Mouse (Mus musculus) embryo, embryonic 11 days (tissue): ENCODE data around the gene H60b.
"Not testable (repeated sequence)": the region's sequence is repeated elsewhere in the genome, so short reads cannot be mapped to it uniquely, and the experiment has no call there.

Experiments used
- DNase-seq: peaks from one replicate; pipeline ENCODE4 v3.0.0-alpha.2; 2015

The H60b gene

DNA sequence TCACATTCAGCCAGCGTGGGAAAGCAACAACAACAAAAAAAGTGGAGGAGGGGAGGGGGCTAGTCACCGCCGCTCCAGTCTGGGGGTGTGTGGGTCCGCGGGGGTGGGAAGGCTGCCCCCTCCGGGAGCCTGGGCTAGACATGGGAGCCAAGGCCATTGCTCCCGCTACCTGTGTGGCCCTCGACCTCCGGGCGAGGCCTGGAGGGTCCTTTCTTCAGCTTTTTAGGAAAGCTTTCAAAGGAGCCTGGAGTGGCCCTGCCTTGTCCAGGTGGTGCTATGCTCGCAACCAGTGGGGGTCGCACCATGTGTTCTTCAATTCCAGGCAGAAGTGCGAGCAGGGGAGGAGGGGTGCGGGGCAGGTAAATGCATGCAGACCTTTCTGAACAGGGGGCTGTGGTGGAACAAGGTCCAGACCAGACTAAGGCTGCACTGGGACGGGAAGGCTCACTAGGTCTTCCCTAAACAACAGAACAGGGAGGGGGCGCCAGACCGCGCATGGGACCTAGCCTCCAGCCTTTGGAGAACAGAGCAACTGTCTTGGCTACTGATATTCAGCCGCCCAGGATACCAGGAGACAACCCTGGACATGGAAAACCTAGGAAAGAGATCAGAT is 116.2 kb downstream of the H60b start:
- DNase-seq: peak; percentile 17

DNA sequence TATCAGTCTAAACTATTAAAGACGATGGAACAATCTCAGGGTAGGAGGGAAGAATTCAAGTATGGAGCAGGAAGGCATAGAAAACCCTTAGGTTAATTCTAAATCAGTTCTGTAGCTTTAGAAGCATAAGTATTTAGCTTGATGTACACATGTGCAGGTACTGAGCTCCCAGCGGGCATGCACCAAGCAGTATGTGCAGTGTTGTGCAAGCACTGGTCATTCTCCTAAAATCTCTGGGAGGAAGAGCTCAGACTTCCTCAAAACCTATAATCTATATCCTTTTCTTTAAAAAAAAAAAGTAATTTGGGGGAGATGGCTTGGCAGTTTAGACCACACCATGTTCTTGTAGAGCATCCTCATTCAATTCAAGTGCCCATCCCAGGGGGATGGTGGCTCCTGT is 120.1 kb downstream of the H60b start:
- DNase-seq: not testable (repeated sequence)

DNA sequence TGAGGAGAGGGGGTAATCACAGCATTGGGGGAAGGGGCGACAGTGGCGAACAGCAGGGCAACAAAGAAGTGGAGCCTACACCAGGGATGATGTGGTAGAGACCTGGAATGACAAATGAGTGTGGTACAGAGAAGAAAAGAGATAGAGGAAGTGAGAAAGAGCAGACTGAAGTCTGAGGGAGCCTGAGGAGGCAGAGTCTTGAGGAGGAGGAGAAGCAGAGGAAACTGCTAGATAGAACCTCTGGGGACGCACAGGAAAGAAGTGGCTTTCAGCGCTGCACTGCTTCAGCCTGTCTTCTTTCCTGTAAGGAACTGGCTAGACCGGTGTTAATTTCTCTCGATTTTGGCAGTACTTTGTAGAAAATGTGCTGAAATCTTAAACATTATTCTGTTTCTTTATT is 124.4 kb downstream of the H60b start:
- DNase-seq: no peak

DNA sequence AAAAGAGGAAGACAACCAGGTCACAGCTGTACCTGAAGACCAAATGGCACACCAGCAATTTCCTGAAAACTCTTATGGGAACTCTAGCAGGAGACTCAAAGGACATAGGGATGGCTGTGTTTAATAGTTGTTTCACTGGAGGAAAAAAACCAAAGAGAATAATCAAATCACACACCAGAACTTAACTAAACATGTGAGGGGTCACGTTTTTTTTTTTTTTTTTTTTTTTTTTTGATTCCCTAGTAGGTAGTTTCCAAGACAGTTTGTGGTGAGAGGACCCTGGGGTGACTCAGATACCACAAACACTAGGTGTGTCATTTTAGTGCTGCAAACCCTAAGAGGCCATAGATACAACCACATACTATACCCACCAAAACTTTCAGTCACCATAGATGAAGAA is 137.3 kb downstream of the H60b start:
- DNase-seq: no peak

DNA sequence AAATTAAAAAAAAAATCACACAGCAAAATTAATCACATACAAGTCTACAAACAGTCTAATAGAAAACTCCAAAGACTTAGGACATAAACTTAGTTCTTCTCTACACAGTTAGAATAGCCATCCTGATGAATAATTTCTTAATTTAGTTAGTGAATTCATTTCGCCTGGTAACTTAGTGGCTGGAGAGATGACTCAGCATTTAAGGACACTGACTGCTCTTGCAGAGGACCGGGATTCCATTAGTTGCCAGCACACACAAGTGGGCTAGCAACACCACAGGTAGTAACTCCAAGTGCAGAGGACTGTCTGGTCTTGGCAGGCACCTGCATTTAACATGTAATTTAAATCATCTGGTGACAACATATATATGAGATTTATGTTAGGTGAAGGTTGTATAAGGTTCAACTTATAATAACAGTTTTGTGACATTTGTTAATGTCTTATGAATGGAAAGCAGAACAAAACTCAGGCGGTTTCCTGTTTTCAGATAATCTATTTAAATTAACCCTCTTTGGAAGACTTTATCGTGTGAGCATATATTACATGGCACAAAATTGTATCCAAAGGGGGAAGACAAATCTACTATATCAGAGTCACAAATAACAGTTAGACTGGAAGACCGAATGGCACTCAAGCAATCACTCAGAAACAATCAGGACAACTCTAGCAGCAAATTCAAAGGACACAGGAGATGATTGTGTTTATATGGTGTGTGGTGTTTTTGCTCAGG is 138.8 kb downstream of the H60b start:
- DNase-seq: no peak

DNA sequence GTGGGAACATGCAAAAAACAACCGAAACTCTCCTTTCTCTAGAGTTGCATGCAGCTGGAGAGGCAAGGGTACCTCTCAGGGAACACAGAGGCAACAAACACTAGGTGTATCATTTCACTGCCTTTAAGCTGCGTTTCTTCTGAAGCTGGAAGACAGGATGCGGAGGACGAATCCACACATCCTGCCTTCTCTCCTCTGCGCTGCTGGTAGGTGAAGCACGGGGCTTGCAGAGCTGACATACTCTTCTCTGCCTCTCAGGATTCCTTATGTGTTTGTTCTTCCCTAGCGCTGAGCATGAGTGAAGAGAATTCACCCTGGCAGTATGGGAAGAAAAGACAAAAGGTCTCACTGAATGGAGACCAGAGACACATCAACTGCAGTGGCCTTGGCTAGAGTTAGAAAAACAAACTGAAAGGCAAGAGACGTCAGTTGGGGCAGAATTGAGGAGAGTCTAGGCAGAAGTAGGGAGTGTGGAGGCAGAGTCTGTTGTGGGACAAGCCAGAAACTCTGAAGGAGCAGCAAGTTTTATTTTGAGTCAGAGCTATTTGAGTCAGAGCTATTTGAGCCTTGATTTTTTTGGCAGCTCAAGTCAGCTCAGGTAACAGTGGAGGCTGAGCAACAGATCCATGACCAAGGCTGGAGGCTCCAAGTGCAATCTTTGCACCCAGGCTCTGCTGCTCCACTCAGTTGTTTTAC is 139.5 kb downstream of the H60b start:
- no peak for DNase-seq

DNA sequence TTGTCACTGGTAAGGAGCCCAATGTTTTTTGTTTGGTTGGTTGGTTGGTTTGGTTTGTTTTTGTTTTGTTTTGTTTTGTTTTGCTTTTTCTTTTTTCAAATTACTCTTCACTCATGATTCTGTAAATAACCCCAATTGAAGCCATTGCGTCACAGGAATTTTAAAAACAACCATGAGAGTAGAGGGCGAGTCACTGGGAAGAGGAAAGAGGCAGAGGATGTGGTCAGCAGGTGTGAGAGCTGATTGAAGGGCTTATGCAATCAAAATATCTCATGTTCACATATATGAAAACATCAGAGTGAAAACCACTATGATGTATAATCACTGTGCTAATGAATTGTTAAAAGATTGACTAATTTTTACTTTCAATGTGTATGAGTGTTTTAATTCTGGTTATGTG is 140.9 kb downstream of the H60b start:
- DNase-seq: no peak

DNA sequence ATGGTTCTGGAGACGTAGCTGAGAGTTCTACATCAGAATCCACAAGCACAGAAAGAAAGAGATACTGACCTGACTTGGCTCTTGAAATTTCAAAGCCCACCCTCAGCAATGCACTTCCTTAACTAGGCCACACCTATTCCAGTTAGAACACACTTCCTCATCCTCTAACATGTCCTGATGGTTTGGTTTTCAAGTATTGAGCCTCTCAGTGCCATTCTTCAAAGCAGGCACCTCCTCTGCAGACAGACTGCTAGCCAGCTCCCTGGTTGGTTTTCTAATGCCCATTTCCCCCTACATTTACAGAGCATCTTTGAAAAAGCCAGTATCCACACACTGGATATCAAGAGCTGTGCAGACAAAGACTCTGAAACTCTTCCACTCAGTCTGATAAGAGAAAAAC is 143.3 kb downstream of the H60b start:
- DNase-seq: no peak

DNA sequence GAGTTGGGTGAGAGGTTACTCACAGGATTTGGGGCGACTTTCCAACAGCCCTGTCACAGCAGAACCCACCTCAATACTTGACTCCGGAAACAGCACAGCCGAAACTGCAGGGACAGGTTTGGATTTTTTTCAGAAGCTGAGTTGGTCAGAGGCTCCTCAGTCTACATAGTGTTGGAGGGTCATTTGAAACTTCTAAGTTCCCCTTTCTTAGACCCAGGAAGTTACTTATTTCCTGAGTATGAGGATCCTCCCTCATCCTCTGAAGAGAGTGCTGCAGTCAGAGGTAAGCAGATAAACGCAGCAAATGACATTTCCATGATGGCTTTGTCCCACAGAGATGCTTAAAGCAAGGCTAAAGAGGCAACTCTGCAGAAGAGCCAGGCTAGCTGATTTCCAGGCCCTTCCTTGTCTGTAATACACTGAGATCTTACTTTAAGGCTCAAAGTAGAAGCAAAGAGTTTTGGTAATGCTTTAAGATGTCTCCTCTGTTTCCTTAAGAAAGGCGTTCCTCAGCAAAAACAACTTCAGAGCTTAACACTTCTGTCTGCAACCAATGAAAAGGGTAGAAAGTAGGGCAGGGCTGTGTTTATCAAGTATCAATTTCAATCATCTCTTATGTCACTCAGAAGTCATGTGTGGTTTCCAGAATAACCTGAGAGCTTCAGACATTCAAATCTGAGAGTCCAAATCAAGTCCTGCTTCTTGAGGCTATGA is 144.1 kb downstream of the H60b start:
- no peak for DNase-seq

DNA sequence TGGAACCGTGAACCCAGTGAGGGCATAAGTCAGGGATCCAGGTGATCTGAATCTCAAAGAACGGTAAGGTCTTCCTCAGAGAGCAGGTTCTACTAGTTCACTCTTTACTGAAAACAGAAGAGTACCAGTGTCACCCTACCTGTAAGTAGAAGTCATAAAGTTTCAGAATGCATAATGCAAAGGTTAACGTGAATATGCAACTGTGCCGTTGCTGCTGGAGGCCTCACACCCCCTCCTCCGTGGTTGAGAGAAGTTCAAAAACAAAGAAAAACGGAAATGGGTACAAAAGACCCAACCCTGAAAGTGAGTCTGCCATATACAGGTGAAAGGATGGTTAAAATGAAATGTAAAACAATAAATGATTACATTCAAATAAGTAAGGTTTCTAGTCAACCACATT is 145.3 kb downstream of the H60b start:
- no peak for DNase-seq

DNA sequence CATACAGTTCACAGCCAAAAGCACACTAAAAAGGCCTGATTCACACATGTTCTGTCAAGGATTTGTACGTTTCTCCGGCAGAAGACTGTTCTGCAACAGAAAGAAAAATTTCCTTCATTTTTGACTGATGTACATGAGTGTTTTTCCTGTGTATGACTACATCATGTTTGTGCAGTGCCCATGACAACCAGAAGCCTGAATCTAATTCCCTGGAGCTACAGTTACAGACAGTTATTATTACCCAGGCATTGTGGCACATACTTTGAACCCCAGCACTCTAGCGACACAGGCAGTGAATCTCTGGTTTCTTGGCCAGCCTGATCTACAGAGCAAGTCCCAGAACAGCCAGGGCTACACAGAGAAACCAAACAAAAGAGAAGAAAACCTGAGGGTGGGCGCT is 147.4 kb downstream of the H60b start:
- no peak for DNase-seq

DNA sequence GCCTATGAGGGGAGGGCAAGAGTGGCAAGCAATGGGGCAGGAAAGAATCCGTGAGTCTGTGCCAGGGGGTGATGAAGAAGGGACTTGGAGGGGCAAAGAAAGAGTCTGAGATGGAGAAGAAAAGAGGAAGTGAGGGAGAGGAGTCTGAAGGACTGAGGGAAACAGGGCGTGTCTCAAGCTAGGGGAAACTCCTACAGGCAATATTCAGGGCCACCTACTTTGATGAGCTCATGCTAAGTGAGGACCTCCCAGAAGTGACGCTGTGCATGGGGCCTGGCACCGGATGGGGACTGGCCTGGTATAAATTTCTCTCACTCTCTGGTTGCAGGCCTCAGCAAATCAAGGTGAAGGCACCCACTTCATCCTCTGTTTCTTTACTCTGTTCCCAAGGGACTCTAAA is 148.1 kb downstream of the H60b start:
- no peak for DNase-seq

DNA sequence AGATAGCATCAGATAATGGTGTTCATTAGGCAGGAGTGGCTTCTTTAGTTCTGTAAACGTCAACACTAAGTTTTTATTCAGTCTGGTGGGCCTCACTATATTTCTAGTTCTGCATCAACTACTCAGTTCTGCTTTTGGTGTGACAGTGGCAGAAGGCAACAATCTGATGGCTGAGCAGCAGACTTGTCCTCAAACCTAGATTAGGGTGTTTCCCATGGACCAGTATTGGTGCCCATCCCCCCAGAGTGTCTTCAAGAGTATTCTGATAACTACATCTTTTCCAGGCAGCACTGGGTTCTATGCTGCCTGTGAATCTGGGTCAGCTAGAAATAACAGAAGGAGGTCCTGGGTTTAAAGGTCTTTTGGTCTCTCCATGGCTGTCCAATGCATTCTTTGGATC is 149.8 kb downstream of the H60b start:
- DNase-seq: no peak

DNA sequence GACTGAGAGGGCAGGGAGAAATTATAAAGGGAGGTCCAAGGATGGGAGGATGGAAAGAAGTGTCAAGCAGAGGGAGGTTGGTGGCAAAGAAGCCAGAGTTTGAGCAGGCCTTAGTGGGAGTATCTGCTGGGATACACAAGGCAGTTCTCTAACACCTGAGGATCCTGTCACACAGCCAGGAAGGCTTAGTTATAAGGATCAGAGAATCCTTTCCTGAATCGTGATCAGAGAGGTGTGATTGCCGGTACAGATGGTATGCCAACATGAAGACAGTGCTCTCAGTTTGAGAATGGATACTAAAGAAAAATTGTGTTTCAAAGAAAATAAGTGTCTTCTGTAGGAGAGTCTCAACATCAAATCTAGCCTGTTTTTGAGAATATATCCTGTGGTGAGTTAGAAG is 164.5 kb downstream of the H60b start:
- DNase-seq: no peak
